Mouse (Mus musculus) liver, adult 2 months (tissue): ENCODE data around the gene Nepro. TPM values are rescaled to one million over a fixed set of nuclear protein-coding genes. Genes with fewer than 3 reads are reported as not detected.

ENCODE experiments used
- DNase-seq: peaks from one replicate; pipeline ENCODE4 v3.0.0-alpha.2; 2011; ENCODE audit warnings: low read depth, low spot score; ENCODE audit errors: extremely low read depth
- H3K27ac ChIP-seq: fragments of 200-500 bp; replicated peaks from 2 replicates; pipeline ENCODE4 v1.5.1; 2012; ENCODE audit warnings: low read depth, mild to moderate bottlenecking, control low read depth, inconsistent platforms, low read length; ENCODE audit not compliant: insufficient read depth
- H3K27me3 ChIP-seq: fragments of 200-500 bp; 2 replicates; pipeline ENCODE4 v1.6.1; 2012; ENCODE audit warnings: mild to moderate bottlenecking, moderate library complexity, low read length, inconsistent platforms; ENCODE audit not compliant: control insufficient read depth, insufficient read depth
- H3K36me3 ChIP-seq: fragments of 200-500 bp; 2 replicates; pipeline ENCODE4 v1.6.1; 2012; ENCODE audit warnings: low read length, inconsistent platforms; ENCODE audit not compliant: control insufficient read depth, insufficient read depth
- H3K4me1 ChIP-seq: fragments of 200-500 bp; 2 replicates; pipeline ENCODE4 v1.6.1; 2011; ENCODE audit warnings: low read length; ENCODE audit not compliant: control insufficient read depth, insufficient read depth
- H3K4me3 ChIP-seq: fragments of 200-500 bp; 2 replicates; pipeline ENCODE4 v1.5.1; 2011; ENCODE audit warnings: low read depth, mild to moderate bottlenecking, control low read depth, low read length, moderate library complexity; ENCODE audit not compliant: insufficient read depth
- H3K79me2 ChIP-seq: fragments of 200-500 bp; 2 replicates; pipeline ENCODE4 v1.6.1; 2012; ENCODE audit warnings: inconsistent platforms, mild to moderate bottlenecking, low read length, moderate library complexity; ENCODE audit not compliant: control insufficient read depth, insufficient read depth
- H3K9ac ChIP-seq: fragments of 200-500 bp; 2 replicates; pipeline ENCODE4 v1.6.1; 2012; ENCODE audit warnings: low read depth, mild to moderate bottlenecking, control low read depth, inconsistent platforms, low read length
- CTCF ChIP-seq: fragments of 200-500 bp; IDR thresholded peaks from 2 replicates; pipeline ENCODE4 v1.5.1; 2011; ENCODE audit warnings: low read depth, low read length, control low read depth
- POLR2A ChIP-seq: fragments of 200-500 bp; IDR thresholded peaks from 2 replicates; pipeline ENCODE4 v1.6.1; 2011; ENCODE audit warnings: low read length, control low read depth; ENCODE audit not compliant: insufficient read depth; ENCODE audit errors: extremely low read depth
- WGBS: fragments of 180-500 bp; shearing (Covaris S2); methylation state at CpG from one replicate; pipeline ENCODE4 v1.1.7; 2018; 5-methylcytosine and 5-hydroxymethylcytosine counted together
- polyA plus RNA-seq: library from polyadenylated mRNA; depleted of rRNA; stranded (reverse); fragments of >200 nt; gene quantifications from 2 replicates; pipeline ENCODE4 v1.2.3, GENCODE M21; 2012
- total RNA-seq: library from RNA; depleted of rRNA; stranded (reverse); fragments of >200 nt; gene quantifications from 2 replicates; pipeline ENCODE4 v1.2.3, GENCODE M21; 2014

The Nepro gene
- total and polyA plus RNA-seq, 2 experiments, result 2.1 to 4.4 TPM

DNA sequence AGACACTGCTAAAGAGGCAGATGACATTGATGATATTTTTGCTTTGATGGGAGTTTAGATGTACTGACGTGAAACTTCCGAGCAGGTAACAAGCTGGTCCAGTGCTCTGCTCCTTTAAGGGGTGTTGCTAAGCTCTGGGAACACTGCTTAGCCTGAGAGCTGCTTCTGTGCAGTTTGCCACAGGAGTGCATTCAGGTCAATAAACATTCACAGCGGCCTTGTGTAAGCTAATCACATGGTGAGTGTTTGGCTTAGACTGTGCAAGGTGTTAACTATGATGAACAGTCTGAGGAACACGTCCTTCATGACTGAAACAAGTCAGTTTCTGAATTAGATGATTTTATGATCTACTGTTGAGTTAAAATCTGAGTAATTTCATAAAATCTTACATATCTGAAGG is 12.0 kb downstream of the Nepro start:
- 51% methylated on average over 4 of the region's 4 CpGs for WGBS
- Histone ChIP-seq H3K79me2 (no peaks in the 10 kb centered on the region; the same call in 1 of the 2 replicates), H3K4me3 (no peak overlapping the region), H3K27me3 (no peaks in the 10 kb centered on the region), H3K36me3 (peaks cover 70% of the 10 kb centered on the region), H3K9ac (no peak overlapping the region), H3K27ac (no peak overlapping the region), H3K4me1 (no peaks in the 10 kb centered on the region)
- no peak for DNase-seq
- TF ChIP-seq POLR2A (no peak), CTCF (no peak)

DNA sequence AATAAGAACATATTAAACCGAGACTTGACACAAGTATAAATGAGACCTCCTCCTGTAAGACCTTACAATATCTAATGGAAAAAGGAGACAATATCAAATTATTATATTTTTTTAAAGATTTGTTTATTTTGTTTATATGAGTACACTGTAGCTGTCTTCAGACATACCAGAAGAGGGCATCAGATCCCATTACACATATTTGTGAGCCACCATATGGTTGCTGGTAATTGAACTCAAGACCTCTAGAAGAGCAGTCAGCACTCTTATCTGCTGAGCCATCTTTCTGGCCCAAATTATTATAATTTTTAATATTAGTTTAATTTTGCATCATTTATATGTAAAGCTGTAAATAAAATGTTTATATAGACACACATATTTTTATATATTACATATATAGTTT is 18.7 kb downstream of the Nepro start:
- Histone ChIP-seq H3K9ac (no peak overlapping the region), H3K4me1 (no peaks in the 10 kb centered on the region), H3K27ac (no peak overlapping the region), H3K79me2 (no peaks in the 10 kb centered on the region; the same call in 1 of the 2 replicates), H3K27me3 (no peaks in the 10 kb centered on the region), H3K4me3 (no peak overlapping the region), H3K36me3 (peaks cover 27% of the 10 kb centered on the region)
- 93% methylated on average over 1 of the region's 1 CpGs for WGBS
- no peak for DNase-seq
- TF ChIP-seq CTCF (no peak), POLR2A (no peak)

DNA sequence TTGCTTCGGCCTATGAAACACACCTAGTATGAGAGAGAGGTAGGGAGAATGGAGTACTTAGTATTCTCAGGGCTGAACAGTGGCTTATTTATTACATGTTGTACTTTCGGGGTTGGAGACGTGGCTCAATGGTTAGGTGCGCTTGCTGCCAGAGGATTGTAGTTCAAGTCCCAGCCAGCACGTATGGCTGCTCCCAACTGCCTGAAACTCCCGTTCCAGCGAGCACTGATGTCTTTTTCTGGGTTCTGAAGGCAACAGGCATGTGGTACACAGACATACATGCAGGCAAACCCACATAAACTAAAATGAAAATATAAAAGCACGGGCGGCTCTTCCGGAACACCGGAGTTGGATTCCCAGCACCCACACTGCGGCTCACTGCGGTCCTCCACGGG is 21.4 kb downstream of the Nepro start:
- no peak for DNase-seq
- no peaks in the 10 kb centered on the region; the same call in 1 of the 2 replicates for H3K79me2 ChIP-seq
- WGBS, result 3% methylated on average over 14 of the region's 14 CpGs

DNA sequence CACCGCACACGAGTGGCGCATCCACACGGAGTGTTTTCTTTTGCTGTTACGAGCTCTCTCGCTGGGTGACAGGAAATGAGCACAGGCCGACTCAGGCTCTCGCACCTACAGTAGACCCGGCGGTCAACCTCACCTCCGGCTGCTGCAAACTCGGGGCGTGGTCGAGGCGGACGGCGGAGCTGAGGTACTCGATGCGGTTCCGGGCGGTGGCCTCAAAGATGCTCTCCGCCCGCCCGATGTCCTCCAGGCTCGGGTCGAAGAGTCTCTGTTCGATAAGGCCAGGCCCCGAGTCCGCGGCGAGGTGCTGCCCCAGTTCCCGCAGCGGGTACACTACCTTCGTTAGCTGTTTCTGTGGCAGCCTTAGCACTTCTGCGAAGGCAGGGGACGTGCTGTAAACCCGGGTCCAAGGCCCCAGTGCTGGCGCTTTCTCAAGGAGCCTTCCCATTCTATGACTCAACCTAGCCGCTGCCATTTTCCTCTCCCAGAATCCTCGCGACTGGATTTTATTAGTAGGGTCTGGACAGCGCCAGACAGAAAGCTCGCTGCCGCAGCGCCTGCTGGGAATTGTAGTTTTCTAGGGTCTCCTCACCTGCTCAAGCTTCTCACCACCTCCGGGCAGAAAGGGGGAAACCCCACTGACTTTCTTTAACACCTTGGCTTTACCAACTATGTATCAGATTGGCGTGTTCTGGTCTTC is 21.9 kb downstream of the Nepro start, which contains the start of gene Gtpbp8:
TSS of gene Gtpbp8 (minus strand) at position 498 of the 697 bp plus-strand sequence.
- Histone ChIP-seq H3K36me3 (peaks cover 7% of the 10 kb centered on the region; the same call in 1 of the 2 replicates), H3K79me2 (no peaks in the 10 kb centered on the region; the same call in 1 of the 2 replicates), H3K4me1 (no peaks in the 10 kb centered on the region), H3K4me3 (peak within 1 kb of the TSS; percentile 71), H3K9ac (peak within 1 kb of the TSS; percentile 71), H3K27me3 (no peaks in the 10 kb centered on the region), H3K27ac (peak within 1 kb of the TSS; percentile 69)
- WGBS, result under 1% methylated on average over 47 of the region's 47 CpGs
- TF ChIP-seq CTCF (no peak), POLR2A (0 out of 2 replicates have a peak, but pooled peaks have one; percentile 48)
- DNase-seq, result peak; percentile 85

More for the DNA sequence above, 21.4 kb downstream of the Nepro start:
- Histone ChIP-seq H3K4me3 (peak overlapping the region; percentile 71), H3K27ac (peak overlapping the region; percentile 69; the same call in 1 of the 2 replicates), H3K27me3 (no peaks in the 10 kb centered on the region), H3K4me1 (no peaks in the 10 kb centered on the region), H3K36me3 (peaks cover 10% of the 10 kb centered on the region; the same call in 1 of the 2 replicates), H3K9ac (peak overlapping the region; percentile 71)
- TF ChIP-seq CTCF (no peak), POLR2A (no peak)

DNA sequence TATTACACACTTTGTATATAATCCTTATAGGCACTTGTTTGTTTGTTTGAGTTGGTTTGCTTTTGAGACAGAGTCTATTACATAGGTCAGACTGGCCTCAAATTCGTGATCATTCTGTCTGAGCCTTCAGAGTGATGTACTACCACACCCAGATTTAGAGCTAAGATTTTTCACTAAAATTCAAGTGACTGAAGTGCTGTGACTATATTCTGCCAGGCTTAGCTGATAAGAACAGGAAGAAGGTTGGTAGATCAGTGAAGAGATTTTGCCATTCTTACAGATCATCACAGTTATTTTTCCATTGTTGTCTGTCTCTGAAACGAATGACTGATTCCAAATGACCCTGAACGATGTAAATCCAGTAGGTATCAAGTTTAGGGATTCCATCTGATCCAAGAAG is 23.9 kb downstream of the Nepro start:
- Histone ChIP-seq H3K4me1 (no peaks in the 10 kb centered on the region), H3K27me3 (no peaks in the 10 kb centered on the region), H3K36me3 (no peaks in the 10 kb centered on the region), H3K27ac (no peak overlapping the region), H3K4me3 (no peak overlapping the region), H3K79me2 (no peaks in the 10 kb centered on the region; the same call in 1 of the 2 replicates), H3K9ac (no peak overlapping the region)
- TF ChIP-seq CTCF, result no peak
- TF ChIP-seq POLR2A, result no peak
- 48% methylated on average over 3 of the region's 3 CpGs for WGBS
- DNase-seq, result no peak

DNA sequence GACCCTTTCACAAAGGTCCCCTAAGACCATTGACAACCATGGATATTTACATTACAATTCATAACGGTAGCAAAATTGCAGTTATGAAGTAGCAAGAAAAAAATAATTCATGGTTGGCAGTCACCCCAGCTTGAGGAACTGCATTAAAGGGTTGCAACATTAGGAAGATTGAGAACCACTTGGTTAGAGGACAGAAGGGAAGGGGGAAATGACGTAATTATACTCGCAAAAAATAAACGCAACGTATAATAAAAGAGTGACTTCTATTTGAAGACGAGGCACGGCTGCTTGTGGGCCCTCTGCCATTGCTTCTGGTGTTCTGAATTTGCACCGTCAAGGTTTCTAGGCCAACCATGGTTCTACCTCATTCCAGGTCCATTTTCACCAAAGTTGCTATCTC is 33.6 kb downstream of the Nepro start:
- WGBS, result 88% methylated on average over 8 of the region's 8 CpGs
- no peaks in the 10 kb centered on the region for H3K79me2 ChIP-seq
- H3K36me3 ChIP-seq, result no peaks in the 10 kb centered on the region
- no peak overlapping the region for H3K9ac ChIP-seq
- no peak overlapping the region for H3K27ac ChIP-seq
- H3K4me3 ChIP-seq, result no peak overlapping the region
- TF ChIP-seq POLR2A (no peak), CTCF (no peak)
- H3K27me3 ChIP-seq, result no peaks in the 10 kb centered on the region
- H3K4me1 ChIP-seq, result no peaks in the 10 kb centered on the region
- peak; percentile 17 for DNase-seq
